Mouse (Mus musculus) thymus, adult 2 months (tissue): ENCODE results near the gene Dhx33.

Experiments used
- CTCF ChIP-seq: fragments of 200-500 bp; IDR thresholded peaks from 2 replicates; pipeline ENCODE4 v1.5.1; 2012; ENCODE audit warnings: mild to moderate bottlenecking, control low read depth, low read length, moderate library complexity, borderline replicate concordance; ENCODE audit not compliant: control insufficient read depth, poor library complexity, insufficient read depth; ENCODE audit errors: extremely low read depth
- POLR2A ChIP-seq: fragments of 200-500 bp; IDR thresholded peaks from 2 replicates; pipeline ENCODE4 v1.6.1; 2012; ENCODE audit warnings: mild to moderate bottlenecking, low read length, control low read depth, moderate library complexity; ENCODE audit not compliant: control insufficient read depth, poor library complexity, insufficient read depth; ENCODE audit errors: extremely low read depth

DNA sequence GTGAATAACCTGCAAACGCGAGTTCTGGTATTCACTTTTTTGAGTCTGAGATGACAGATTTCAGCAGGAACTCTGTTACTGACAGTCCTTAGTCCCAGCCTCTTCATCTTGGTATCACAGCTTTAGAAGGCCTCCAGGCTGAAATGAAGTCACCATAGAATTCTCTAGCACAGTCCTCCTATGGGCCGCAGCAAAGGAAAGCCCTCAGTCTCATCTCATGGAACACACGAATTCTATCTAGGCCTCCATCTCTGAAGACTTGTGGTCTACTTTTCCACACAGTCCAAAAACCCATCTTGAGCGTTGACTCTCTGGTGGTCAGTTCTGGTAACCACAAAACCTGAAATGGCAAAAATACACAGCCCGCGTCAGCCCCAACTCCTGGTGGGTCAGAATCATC is 27.8 kb upstream of the Dhx33 start:
- TF ChIP-seq CTCF (no peak), POLR2A (no peak)
